Mouse (Mus musculus): ENCODE results near the gene Cyb561d2. TPM values are rescaled to one million over a fixed set of nuclear protein-coding genes. Genes with fewer than 3 reads are reported as not detected.

The Cyb561d2 gene
- polyA plus RNA-seq, 1 experiment from 2014 or later, result 17.7 TPM

- Histone ChIP-seq H3K36me3 (ENCODE audit: control insufficient read depth, insufficient read depth) (no peaks in the 10 kb centered on the region), H3K9me3 (replicated peaks; ENCODE audit: control insufficient read depth, low read length) (no peaks in the 10 kb centered on the region), H3K27ac (ENCODE audit: low read length) (no peak overlapping the region; the same call in 1 of the 2 replicates), H3K4me3 (ENCODE audit: low read length) (no peak overlapping the region; the same call in 1 of the 2 replicates), H3K27me3 (ENCODE audit: control insufficient read depth, insufficient read depth, low read length) (peaks cover 13% of the 10 kb centered on the region), H3K4me1 (ENCODE audit: control insufficient read depth, insufficient read depth, low read length) (peaks cover 14% of the 10 kb centered on the region), H3K9ac (ENCODE audit: low read length) (peak overlapping the region; percentile 45), H3K4me2 (ENCODE audit: low read depth, low read length) (peak overlapping the region; percentile 55)
- no peak for ATAC-seq (replicated peaks; ENCODE audit: extremely low read depth, insufficient read depth, low FRiP score)
- WGBS, result 29% methylated on average over 2 of the region's 2 CpGs
These were observed 19.6 kb downstream of the Cyb561d2 start for GRCm38 (mm10) chr9:107522400-107522711.

DNA sequence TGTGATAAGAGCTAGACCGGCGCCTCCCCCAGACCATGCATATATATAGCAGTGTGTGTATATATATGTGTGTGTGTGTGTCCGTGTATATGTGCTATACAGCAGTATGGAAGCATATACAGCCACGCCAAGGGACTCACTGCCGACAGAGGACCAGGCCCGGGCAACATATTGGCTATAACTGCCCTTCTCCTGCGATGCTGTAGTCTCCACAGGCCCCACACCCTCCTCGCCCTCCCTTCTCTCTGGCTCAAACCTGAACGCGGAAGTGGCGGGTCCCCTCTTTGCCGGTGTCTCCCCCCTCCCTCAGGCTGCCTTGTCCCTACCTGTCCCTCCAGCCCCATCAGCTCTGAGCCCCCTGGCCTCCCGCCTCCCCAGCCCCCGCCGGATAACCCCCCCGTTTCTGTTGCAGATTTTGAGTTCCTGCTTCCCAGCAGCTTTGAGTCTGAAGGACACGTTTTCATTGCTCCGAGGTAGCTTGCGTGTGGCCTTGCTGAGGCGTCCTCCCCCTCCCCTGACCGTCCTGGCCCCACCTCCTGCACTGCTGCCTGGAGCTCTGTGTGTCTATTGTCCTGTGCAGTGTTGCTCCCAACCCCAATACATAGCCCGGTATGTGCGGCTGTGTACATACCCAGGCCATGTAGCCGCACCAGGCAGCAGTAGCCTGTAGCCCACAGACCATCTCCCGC is 20.1 kb downstream of the Cyb561d2 start:
- Histone ChIP-seq H3K4me3 (ENCODE audit: low read length) (peak overlapping the region; percentile 11), H3K27me3 (ENCODE audit: control insufficient read depth, insufficient read depth, low read length) (peaks cover 13% of the 10 kb centered on the region), H3K4me2 (ENCODE audit: low read depth, low read length) (peak overlapping the region; percentile 55), H3K9me3 (replicated peaks; ENCODE audit: control insufficient read depth, low read length) (no peaks in the 10 kb centered on the region), H3K4me1 (ENCODE audit: control insufficient read depth, insufficient read depth, low read length) (peaks cover 14% of the 10 kb centered on the region), H3K27ac (ENCODE audit: low read length) (peak overlapping the region; percentile 54), H3K9ac (ENCODE audit: low read length) (peak overlapping the region; percentile 45), H3K36me3 (ENCODE audit: control insufficient read depth, insufficient read depth) (no peaks in the 10 kb centered on the region)
- 25% methylated on average over 25 of the region's 25 CpGs for WGBS
- ATAC-seq (replicated peaks; ENCODE audit: extremely low read depth, insufficient read depth, low FRiP score), result peak; percentile 25

GRCm38 (mm10) chr9:107521190-107521589 is 20.8 kb downstream of the Cyb561d2 start:
- no peak for ATAC-seq (replicated peaks; ENCODE audit: extremely low read depth, insufficient read depth, low FRiP score)
- Histone ChIP-seq H3K9ac (ENCODE audit: low read length) (no peak overlapping the region), H3K4me3 (ENCODE audit: low read length) (peak overlapping the region; percentile 11), H3K9me3 (replicated peaks; ENCODE audit: control insufficient read depth, low read length) (no peaks in the 10 kb centered on the region), H3K4me2 (ENCODE audit: low read depth, low read length) (peak overlapping the region; percentile 55; the same call in 1 of the 2 replicates), H3K27ac (ENCODE audit: low read length) (peak overlapping the region; percentile 54; the same call in 1 of the 2 replicates), H3K36me3 (ENCODE audit: control insufficient read depth, insufficient read depth) (no peaks in the 10 kb centered on the region), H3K4me1 (ENCODE audit: control insufficient read depth, insufficient read depth, low read length) (peaks cover 9% of the 10 kb centered on the region), H3K27me3 (ENCODE audit: control insufficient read depth, insufficient read depth, low read length) (peaks cover 7% of the 10 kb centered on the region)
- 52% methylated on average over 5 of the region's 5 CpGs for WGBS

GRCm38 (mm10) chr9:107520331-107520730 is 21.7 kb downstream of the Cyb561d2 start:
- H3K4me1 ChIP-seq (ENCODE audit: control insufficient read depth, insufficient read depth, low read length), result peaks cover 9% of the 10 kb centered on the region

GRCm38 (mm10) chr9:107514303-107514955 is 27.6 kb downstream of the Cyb561d2 start:
- Histone ChIP-seq H3K27ac (ENCODE audit: low read length) (no peak overlapping the region), H3K4me2 (ENCODE audit: low read depth, low read length) (no peak overlapping the region), H3K27me3 (ENCODE audit: control insufficient read depth, insufficient read depth, low read length) (no peaks in the 10 kb centered on the region), H3K9me3 (replicated peaks; ENCODE audit: control insufficient read depth, low read length) (no peaks in the 10 kb centered on the region), H3K4me3 (ENCODE audit: low read length) (no peak overlapping the region), H3K36me3 (ENCODE audit: control insufficient read depth, insufficient read depth) (no peaks in the 10 kb centered on the region), H3K4me1 (ENCODE audit: control insufficient read depth, insufficient read depth, low read length) (no peaks in the 10 kb centered on the region), H3K9ac (ENCODE audit: low read length) (no peak overlapping the region)
- 0 out of 2 replicates have a peak, but pooled peaks have one; percentile 46 for ATAC-seq (replicated peaks; ENCODE audit: extremely low read depth, insufficient read depth, low FRiP score)
- WGBS, result 27% methylated on average over 14 of the region's 14 CpGs

More at GRCm38 (mm10) chr9:107520331-107520730, 21.7 kb downstream of the Cyb561d2 start:
- H3K4me3 ChIP-seq (ENCODE audit: low read length), result no peak overlapping the region
- WGBS, result 69% methylated on average over 6 of the region's 6 CpGs
- no peaks in the 10 kb centered on the region; the same call in 1 of the 2 replicates for H3K27me3 ChIP-seq (ENCODE audit: control insufficient read depth, insufficient read depth, low read length)
- no peaks in the 10 kb centered on the region for H3K36me3 ChIP-seq (ENCODE audit: control insufficient read depth, insufficient read depth)
- no peak overlapping the region for H3K27ac ChIP-seq (ENCODE audit: low read length)
- H3K9me3 ChIP-seq (replicated peaks; ENCODE audit: control insufficient read depth, low read length), result no peaks in the 10 kb centered on the region
- no peak overlapping the region for H3K4me2 ChIP-seq (ENCODE audit: low read depth, low read length)
- H3K9ac ChIP-seq (ENCODE audit: low read length), result no peak overlapping the region
- ATAC-seq (replicated peaks; ENCODE audit: extremely low read depth, insufficient read depth, low FRiP score), result no peak

DNA sequence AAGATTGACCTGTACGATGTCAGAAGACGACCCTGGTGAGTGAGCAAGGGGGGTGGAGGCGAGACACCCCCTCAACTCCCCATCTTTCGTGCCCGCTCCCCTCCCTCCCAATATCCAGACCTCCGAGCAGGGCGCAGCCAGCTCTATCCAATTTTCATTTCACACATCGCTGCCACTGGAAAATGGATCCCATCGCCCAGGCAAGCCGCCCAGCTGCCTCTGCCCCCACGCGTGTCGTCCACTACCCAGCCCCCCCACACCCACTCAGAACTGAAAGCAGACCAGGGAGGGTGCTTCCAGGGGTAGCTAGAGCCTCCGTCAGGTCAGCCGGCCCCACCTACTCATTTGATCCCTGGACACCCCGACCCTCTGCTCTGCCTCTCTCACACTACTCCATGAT is 29.7 kb downstream of the Cyb561d2 start:
- H3K4me3 ChIP-seq (ENCODE audit: low read length), result no peak overlapping the region
- H3K27ac ChIP-seq (ENCODE audit: low read length), result no peak overlapping the region
- no peak for ATAC-seq (replicated peaks; ENCODE audit: extremely low read depth, insufficient read depth, low FRiP score)
- no peaks in the 10 kb centered on the region for H3K4me1 ChIP-seq (ENCODE audit: control insufficient read depth, insufficient read depth, low read length)
- H3K9ac ChIP-seq (ENCODE audit: low read length), result no peak overlapping the region
- 84% methylated on average over 16 of the region's 16 CpGs for WGBS
- no peaks in the 10 kb centered on the region for H3K27me3 ChIP-seq (ENCODE audit: control insufficient read depth, insufficient read depth, low read length)
- no peaks in the 10 kb centered on the region for H3K9me3 ChIP-seq (replicated peaks; ENCODE audit: control insufficient read depth, low read length)
- H3K4me2 ChIP-seq (ENCODE audit: low read depth, low read length), result no peak overlapping the region
- H3K36me3 ChIP-seq (ENCODE audit: control insufficient read depth, insufficient read depth), result no peaks in the 10 kb centered on the region

GRCm38 (mm10) chr9:107511436-107511835 is 30.6 kb downstream of the Cyb561d2 start:
- H3K4me2 ChIP-seq (ENCODE audit: low read depth, low read length), result no peak overlapping the region
- WGBS, result 45% methylated on average over 8 of the region's 8 CpGs
- no peak overlapping the region for H3K9ac ChIP-seq (ENCODE audit: low read length)
- no peaks in the 10 kb centered on the region for H3K36me3 ChIP-seq (ENCODE audit: control insufficient read depth, insufficient read depth)
- H3K4me3 ChIP-seq (ENCODE audit: low read length), result no peak overlapping the region
- ATAC-seq (replicated peaks; ENCODE audit: extremely low read depth, insufficient read depth, low FRiP score), result no peak
- no peaks in the 10 kb centered on the region for H3K4me1 ChIP-seq (ENCODE audit: control insufficient read depth, insufficient read depth, low read length)
- H3K27me3 ChIP-seq (ENCODE audit: control insufficient read depth, insufficient read depth, low read length), result no peaks in the 10 kb centered on the region
- no peak overlapping the region for H3K27ac ChIP-seq (ENCODE audit: low read length)
- no peaks in the 10 kb centered on the region for H3K9me3 ChIP-seq (replicated peaks; ENCODE audit: control insufficient read depth, low read length)

DNA sequence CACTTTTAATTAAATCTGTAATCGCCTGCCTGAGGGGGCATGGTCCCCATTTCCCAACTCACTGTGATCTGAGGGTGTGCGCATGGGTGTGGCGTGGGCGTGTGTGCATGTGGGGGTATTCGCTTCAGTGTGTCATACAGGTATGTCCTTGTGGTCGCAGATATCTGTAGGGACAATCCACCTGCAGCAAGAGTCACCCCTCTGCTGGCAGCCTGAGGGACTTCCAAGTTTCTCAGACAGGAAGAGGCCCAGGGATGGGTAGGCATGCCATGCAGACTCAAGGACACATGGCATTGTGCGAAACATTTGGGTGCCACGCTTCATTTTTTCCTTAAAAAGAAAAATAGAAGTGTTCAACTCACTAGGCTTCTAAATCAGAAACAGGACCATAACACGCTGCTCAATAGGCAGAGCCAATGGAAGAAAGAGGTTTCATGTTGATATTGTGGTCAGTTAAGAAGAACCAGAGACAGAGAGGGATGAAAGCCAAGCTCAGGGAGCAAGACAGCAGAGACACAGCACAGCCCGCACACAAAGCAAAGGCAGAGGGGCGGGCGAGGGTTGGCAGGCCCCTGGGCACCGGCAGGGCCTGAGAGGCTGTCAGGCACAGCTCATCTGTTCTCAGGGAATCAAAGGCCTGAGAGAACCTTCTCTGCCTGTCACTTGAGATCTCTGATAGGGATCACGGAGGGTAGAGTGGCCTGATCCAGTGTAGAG is 31.5 kb downstream of the Cyb561d2 start:
- no peaks in the 10 kb centered on the region for H3K36me3 ChIP-seq (ENCODE audit: control insufficient read depth, insufficient read depth)
- WGBS, result 80% methylated on average over 14 of the region's 14 CpGs
- no peak overlapping the region for H3K4me3 ChIP-seq (ENCODE audit: low read length)
- no peaks in the 10 kb centered on the region for H3K27me3 ChIP-seq (ENCODE audit: control insufficient read depth, insufficient read depth, low read length)
- no peak overlapping the region for H3K27ac ChIP-seq (ENCODE audit: low read length)
- H3K9me3 ChIP-seq (replicated peaks; ENCODE audit: control insufficient read depth, low read length), result no peaks in the 10 kb centered on the region
- H3K4me1 ChIP-seq (ENCODE audit: control insufficient read depth, insufficient read depth, low read length), result no peaks in the 10 kb centered on the region
- H3K9ac ChIP-seq (ENCODE audit: low read length), result no peak overlapping the region
- ATAC-seq (replicated peaks; ENCODE audit: extremely low read depth, insufficient read depth, low FRiP score), result no peak
- H3K4me2 ChIP-seq (ENCODE audit: low read depth, low read length), result no peak overlapping the region

- Histone ChIP-seq H3K9me3 (replicated peaks; ENCODE audit: control insufficient read depth, low read length) (no peaks in the 10 kb centered on the region), H3K27ac (ENCODE audit: low read length) (no peak overlapping the region), H3K4me1 (ENCODE audit: control insufficient read depth, insufficient read depth, low read length) (no peaks in the 10 kb centered on the region), H3K9ac (ENCODE audit: low read length) (no peak overlapping the region), H3K27me3 (ENCODE audit: control insufficient read depth, insufficient read depth, low read length) (no peaks in the 10 kb centered on the region; the same call in 1 of the 2 replicates), H3K36me3 (ENCODE audit: control insufficient read depth, insufficient read depth) (no peaks in the 10 kb centered on the region), H3K4me3 (ENCODE audit: low read length) (no peak overlapping the region), H3K4me2 (ENCODE audit: low read depth, low read length) (no peak overlapping the region)
- ATAC-seq (replicated peaks; ENCODE audit: extremely low read depth, insufficient read depth, low FRiP score), result no peak
- 61% methylated on average over 10 of the region's 10 CpGs for WGBS
These were observed 33.7 kb downstream of the Cyb561d2 start for GRCm38 (mm10) chr9:107508266-107508665.
